Mouse (Mus musculus) kidney, postnatal 25 days (tissue): ENCODE results near the gene Chia1.
"Not testable (repeated sequence)": the region's sequence is repeated elsewhere in the genome, so short reads cannot be mapped to it uniquely, and the experiment has no call there.

ENCODE experiments used
- DNase-seq, 2 experiments: peaks; one replicate each; pipeline ENCODE4 v3.0.0; 2021; ENCODE audit warnings: mixed read lengths in 2 of 2

The Chia1 gene

DNA sequence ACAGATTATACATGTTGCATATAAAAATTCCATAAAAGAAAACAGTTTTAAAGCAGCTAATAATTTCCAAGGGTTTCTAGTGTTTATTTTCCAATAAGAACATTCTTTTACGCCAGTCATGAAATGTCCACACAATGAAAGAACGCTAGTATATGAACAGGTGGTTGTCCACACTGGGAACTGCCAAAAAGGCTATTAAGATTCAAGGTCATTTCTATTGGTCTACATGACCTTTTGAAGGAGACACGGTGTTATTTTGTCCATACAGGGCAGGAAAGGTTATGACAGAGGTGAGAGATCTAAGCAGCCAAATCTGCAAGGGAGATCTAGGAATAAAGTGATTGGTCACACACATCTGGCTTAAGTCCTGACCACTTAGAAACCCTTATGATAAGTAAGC, at the start of gene Chia1:
Chia1 (plus strand) TSS at position 301 of the 400 bp plus-strand sequence.
- no peak for DNase-seq

DNA sequence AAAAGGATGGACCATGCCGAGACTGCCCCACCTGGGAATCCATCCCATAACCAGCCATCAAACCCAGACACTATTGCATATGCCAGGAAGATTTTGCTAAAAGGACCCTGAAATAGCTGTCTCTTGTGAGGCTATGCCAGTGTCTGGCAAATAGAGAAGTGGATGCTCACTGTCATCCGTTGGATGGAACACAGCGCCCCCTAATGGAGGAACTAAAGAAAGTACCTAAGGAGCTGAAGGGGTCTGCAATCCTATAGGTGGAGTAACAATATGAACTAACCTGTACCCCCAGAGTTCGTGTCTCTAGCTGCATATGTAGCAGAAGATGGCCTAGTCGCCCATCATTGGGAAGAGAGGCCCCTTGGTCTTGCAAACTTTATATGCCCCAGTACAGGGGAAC, 45.3 kb upstream of the Chia1 start:
- not testable (repeated sequence) for DNase-seq

DNA sequence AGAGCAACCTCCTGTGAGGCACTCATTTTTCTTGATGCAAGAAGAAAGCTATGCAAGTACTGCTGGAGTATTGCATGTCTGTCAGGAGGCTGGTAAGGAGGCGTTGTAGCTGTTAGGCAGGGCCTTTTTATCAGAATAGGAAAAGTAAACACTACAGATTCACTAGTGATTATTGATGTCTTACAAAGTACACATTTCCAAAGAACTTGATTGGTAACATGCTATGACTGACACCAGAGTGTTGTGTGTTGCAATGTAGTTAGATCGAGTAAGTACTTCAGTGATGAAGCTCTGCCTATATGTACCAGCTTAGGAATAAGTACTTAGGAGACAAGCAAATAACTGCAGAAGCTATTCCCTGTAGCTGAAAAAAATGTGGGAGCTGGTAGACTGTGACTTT, 42.0 kb upstream of the Chia1 start:
- no peak for DNase-seq

DNA sequence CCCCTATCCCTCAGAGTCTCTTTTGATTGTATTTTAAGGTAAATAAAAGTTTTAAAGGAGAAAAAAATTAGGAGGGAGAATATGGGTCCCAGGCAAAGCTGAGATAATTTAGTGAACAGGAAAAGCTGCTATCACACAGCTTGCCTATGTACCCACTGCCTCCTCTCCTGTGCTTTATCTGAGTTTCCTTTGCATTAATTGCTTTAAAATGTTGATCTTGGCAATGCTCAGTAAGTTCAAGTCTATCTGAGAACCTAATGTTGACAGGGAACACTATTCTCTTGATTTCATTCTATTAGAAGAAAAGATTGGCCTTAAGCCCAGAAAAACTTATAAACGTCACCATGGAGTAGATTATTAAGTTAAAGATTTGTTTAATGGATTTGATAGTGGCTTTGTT, 38.2 kb upstream of the Chia1 start:
- no peak for DNase-seq

DNA sequence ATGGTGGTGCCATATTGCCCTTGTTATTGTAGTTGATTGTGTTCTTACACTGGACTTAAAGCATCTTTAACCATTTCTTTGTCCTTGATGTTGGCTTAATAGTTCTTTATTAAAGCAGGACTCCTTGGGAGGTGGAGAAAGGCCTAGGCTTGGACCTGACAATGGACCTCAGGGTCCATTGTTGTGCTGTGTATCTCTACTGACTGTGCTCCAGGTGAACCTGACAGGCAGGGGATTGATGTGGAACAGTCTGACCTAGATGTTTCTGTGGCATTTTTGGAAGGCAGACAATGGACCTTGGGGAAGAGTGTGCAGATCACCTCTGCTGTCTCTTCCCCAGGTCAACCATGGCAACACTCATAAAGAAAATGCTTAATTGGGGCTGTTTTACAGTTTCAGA, 14.0 kb downstream of the Chia1 start:
- DNase-seq = no peak

DNA sequence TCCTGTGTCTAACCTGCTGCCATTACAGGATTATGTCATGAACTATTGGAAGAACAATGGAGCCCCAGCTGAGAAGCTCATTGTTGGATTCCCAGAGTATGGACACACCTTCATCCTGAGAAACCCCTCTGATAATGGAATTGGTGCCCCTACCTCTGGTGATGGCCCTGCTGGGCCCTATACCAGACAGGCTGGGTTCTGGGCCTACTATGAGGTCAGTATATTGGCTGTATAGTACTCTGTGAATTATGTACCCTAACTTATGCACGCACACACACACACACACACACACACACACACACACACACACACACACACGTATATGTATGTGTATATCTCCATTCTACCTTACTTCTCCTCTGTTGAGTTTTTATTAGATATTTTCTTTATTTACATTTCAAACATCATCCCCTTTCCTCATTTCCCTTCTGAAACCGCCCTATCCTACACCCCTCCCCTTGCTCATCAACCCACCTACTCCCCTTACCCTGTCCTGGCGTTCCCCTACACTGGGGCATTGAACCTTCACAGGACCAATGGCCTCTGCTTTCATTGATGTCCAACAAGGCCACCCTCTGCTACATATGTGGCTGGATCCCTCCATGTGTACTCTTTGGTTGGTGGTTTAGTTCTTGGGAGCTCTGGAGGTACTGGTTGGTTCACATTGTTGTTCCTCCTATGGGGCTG, 15.9 kb downstream of the Chia1 start:
- no peak for DNase-seq

DNA sequence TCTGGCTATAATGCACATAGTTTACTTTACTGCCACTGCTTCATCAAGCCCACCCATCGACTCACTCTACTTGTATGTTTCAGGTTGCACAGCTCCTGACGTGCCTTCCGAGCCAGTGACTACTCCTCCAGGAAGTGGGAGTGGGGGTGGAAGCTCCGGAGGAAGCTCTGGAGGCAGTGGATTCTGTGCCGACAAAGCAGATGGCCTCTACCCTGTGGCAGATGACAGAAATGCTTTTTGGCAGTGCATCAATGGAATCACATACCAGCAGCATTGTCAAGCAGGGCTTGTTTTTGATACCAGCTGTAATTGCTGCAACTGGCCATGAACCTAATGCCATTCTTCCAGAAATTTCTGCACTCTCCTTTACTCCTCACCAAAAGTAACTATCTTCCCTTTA, 18.7 kb downstream of the Chia1 start:
- no peak for DNase-seq

DNA sequence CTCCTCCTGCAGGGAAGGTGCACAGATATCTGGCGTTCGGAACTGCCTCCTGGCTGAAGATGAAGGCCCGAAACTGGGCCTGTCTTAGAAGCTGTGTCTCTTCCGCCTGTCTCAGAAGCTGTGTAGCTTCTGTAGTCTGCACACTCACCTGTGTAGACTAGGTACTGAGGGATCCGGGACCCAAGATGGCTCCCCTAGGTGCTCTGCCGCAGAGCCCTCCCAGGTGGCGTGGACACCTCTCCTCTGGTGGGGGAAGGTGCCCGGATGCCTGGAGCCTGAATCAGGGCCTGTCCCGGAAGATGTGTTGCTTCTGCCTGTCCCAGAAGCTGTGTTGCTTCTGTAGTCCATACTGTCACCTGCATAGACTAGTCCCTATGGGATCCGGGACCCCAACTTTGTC, 31.1 kb downstream of the Chia1 start:
- no peak for DNase-seq

DNA sequence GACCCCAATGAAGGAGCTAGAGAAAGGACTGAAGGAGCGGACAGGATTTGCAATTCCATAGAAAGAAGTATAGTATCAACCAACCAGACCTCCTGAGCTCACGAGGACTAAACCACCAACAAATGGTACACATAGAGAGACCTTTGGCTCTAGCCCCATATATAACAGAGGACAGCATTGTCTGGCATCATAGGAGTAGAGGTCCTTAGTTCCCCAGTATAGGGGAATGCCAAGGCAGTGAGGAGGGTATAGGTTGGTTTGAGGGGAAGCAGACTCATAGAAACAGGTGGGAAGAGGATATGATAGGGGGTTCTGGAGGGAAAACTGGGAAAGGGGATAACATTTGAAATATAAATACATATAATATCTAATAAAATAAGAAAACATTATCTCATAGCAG, 41.4 kb downstream of the Chia1 start:
- DNase-seq = no peak

DNA sequence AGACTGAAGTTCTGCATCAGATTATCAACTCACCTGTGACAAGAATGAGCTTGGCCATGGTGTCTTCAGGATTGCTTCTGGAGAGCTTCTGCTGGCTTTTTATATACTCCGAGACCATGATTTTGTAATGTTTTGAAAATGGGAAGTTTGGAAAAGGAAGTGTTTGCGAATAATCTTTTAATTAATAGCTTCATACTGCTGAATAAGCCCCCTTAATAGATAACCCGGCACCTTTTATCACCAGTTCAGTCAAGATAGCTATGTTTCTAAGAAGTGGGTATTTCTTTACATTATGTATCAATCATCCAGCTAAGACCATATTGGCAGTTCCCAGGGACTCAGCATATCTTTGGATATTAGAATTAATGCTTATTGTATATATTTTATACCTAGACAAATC, 54.4 kb downstream of the Chia1 start, which contains the start of gene Chil3:
Chil3 (minus strand) TSS at position 101 of the 400 bp plus-strand sequence.
- no peak for DNase-seq

DNA sequence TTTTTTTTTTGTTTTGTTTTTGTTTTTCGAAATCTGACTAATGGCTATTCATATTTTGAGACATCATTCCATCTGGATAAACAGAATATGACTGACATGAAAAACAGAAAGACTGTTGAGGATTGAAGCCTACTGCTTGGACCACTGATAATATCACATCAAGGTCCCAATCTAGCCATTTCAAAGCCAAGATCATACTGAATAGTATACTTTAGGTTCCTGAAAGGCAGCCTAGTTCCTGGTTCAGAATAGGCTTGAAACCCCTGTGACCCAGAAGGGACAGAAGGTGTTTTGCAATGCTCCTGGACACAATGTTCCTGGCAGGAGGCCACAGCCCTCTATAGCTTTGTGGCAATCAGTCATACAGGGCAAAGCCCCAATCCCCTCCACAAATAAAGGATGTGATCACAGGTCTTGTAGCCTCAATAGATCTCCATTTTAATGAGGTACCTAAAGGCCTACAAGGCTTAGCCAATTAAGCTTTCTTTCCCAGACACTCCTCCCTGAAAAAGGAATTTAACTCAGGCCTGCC, 57.6 kb downstream of the Chia1 start:
- DNase-seq = no peak

DNA sequence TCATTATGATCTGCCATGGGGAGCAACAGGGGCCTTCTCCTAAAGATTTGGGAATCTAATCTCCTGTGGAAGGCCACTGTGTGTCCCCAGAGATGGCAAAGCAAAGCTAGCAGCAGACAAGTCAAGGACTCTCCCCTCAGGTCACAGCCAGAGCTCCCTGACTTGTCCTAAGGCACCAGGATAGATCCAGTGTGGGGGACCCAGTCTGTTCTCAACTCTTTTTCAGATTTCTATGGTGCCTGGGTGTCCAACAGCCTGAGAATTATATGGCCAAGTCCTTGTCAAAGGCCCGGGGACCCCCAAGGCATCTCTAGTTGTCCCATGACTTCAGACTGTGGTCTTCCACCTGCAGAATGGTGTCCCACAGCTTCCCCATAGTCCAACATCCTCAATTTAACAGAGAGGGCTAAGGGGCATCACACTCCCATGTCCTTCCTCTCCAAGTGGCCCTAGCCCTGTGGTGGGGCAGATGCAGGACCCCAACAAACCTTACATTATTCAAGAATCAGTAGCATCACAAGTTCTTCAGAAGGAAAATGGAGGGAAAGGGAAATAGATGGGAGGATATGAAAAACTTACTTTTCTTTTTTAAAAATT, 58.2 kb downstream of the Chia1 start:
- DNase-seq = no peak

DNA sequence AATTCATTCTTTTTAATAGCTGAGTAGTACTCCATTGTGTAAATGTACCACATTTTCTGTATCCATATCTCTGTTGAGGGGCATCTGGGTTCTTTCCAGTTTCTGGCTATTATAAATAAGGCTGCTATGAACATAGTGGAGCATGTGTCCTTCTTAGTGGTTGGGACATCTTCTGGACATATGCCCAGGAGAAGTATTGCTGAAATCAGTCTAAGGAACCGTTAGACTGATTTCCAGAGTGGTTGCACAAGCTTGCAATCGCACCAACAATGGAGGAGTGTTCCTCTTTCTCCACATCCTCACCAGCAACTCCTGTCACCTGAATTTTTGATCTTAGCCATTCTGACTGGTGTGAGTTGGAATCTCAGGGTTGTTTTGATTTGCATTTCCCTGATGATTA, 59.5 kb downstream of the Chia1 start:
- DNase-seq = not testable (repeated sequence)

DNA sequence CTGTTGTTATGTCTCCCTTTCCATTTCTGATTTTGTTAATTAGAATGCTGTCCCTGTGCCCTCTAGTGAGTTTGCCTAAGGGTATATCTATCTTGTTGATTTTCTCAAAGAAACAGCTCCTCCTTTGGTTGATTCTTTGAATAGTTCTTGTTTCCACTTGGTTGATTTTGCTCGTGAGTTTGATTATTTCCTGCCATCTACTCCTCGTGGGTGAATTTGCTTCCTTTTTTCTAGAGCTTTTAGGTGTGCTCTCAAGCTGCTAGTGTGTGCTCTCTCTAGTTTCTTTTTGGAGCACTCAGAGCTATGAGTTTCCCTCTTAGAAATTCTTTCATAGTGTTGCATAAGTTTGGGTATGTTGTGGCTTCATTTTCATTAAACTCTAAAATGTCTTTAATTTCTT, 61.9 kb downstream of the Chia1 start:
- not testable (repeated sequence) for DNase-seq

DNA sequence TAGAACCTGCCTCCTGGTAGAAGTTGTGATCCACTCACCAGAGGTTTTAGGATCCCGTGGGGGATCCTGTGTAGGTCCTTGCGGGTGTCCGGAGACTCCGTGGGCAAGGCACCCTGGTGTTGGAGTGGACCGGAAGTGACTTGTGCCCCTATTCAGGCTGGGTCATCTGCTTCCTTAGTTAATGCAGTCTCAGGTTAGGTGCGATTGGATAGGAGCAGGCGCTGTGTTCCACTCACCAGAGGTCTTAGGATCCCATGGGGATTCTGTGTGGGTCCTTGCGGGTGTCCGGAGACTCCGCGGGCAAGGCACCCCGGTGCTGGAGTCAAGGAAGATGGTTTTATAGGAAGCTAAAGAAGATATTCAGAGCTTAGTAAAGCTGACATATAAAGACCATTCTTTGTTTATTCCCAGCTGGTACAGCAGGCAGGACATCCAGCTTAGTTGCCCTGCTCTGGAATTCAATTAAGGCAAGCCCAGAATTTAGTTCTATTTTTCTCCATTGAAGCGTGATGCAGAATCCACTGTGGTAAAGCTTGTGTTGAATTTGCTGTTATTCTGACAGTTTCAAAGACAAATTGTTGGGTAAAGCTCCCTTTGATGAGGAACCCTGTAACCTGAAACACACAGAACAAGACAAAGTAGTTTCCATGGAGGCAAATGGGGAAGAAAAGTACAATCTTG, 64.6 kb downstream of the Chia1 start:
- DNase-seq = no peak
